Mouse (Mus musculus): ENCODE measurements at regions not wholly inside any gene's neighbourhood (a gene's known extent, or its start where the extent isn't known, plus 50 kb on each side); places are given as distances from the start of the nearest gene placed in this dataset.

GRCm38 (mm10) chr7:136541876-136542655, 352.3 kb upstream of the Mgmt start:
- no peak for DNase-seq (ENCODE audit: low read depth)

- DNase-seq (ENCODE audit: low read depth): no peak
Observed at GRCm38 (mm10) chr7:136542896-136543295, 351.5 kb upstream of the Mgmt start.

GRCm38 (mm10) chr7:136547837-136548236, 346.6 kb upstream of the Mgmt start:
- no peak for DNase-seq (ENCODE audit: low read depth)

GRCm38 (mm10) chr7:136556436-136556835, 338.0 kb upstream of the Mgmt start:
- DNase-seq (ENCODE audit: low read depth): no peak

GRCm38 (mm10) chr7:136559536-136559935, 334.9 kb upstream of the Mgmt start:
- no peak for DNase-seq (ENCODE audit: low read depth)

GRCm38 (mm10) chr7:136570911-136571310, 323.5 kb upstream of the Mgmt start:
- no peak for DNase-seq (ENCODE audit: low read depth)

GRCm38 (mm10) chr7:136581896-136582295, 312.5 kb upstream of the Mgmt start:
- DNase-seq (ENCODE audit: low read depth): no peak

- no peak for DNase-seq (ENCODE audit: low read depth)
Observed at GRCm38 (mm10) chr7:136584361-136584760, 310.1 kb upstream of the Mgmt start.

GRCm38 (mm10) chr7:136588491-136588890, 305.9 kb upstream of the Mgmt start:
- DNase-seq (ENCODE audit: low read depth): no peak

- no peak for DNase-seq (ENCODE audit: low read depth)
Observed at GRCm38 (mm10) chr7:136590947-136591346, 303.5 kb upstream of the Mgmt start.

- DNase-seq (ENCODE audit: low read depth): no peak
Observed at GRCm38 (mm10) chr7:136607278-136608120, 286.9 kb upstream of the Mgmt start.

GRCm38 (mm10) chr7:136613496-136613895, 280.9 kb upstream of the Mgmt start:
- no peak for DNase-seq (ENCODE audit: low read depth)

GRCm38 (mm10) chr7:136624496-136624895, 269.9 kb upstream of the Mgmt start:
- DNase-seq (ENCODE audit: low read depth): no peak

GRCm38 (mm10) chr7:136631089-136631488, 263.3 kb upstream of the Mgmt start:
- no peak for DNase-seq (ENCODE audit: low read depth)

GRCm38 (mm10) chr7:136640160-136640559, 254.3 kb upstream of the Mgmt start:
- no peak for DNase-seq (ENCODE audit: low read depth)

GRCm38 (mm10) chr7:136640771-136641170, 253.6 kb upstream of the Mgmt start:
- no peak for DNase-seq (ENCODE audit: low read depth)

- no peak for DNase-seq (ENCODE audit: low read depth)
Observed at GRCm38 (mm10) chr7:136649796-136650195, 244.6 kb upstream of the Mgmt start.

GRCm38 (mm10) chr7:136659930-136660329, 234.5 kb upstream of the Mgmt start:
- DNase-seq (ENCODE audit: low read depth): no peak

GRCm38 (mm10) chr7:136660401-136660800, 234.0 kb upstream of the Mgmt start:
- no peak for DNase-seq (ENCODE audit: low read depth)

- DNase-seq (ENCODE audit: low read depth): no peak
Observed at GRCm38 (mm10) chr7:136664424-136665082, 229.9 kb upstream of the Mgmt start.

GRCm38 (mm10) chr7:136665901-136666300, 228.5 kb upstream of the Mgmt start:
- no peak for DNase-seq (ENCODE audit: low read depth)

- DNase-seq (ENCODE audit: low read depth): no peak
Observed at GRCm38 (mm10) chr7:136666707-136667106, 227.7 kb upstream of the Mgmt start.

GRCm38 (mm10) chr7:136670675-136671074, 223.7 kb upstream of the Mgmt start:
- DNase-seq (ENCODE audit: low read depth): no peak

Data from induced T-regulatory cell, adult 2 months (primary cell).